Mouse (Mus musculus) adrenal gland, postnatal 10 days (tissue): Measurements from ENCODE around the gene Adam1b. TPM values are rescaled to one million over a fixed set of nuclear protein-coding genes. Genes with fewer than 3 reads are reported as not detected.
"Not testable (repeated sequence)": the region's sequence is repeated elsewhere in the genome, so short reads cannot be mapped to it uniquely, and the experiment has no call there.

Source experiments
- DNase-seq: peaks from one replicate; pipeline ENCODE4 v3.0.0; 2021; ENCODE audit warnings: mixed read lengths
- long read RNA-seq, 2 experiments: library from polyadenylated mRNA; stranded (forward); transcript quantifications; one replicate each; pipeline ENCODE4 v2.0.0; 2021
- total RNA-seq, 2 experiments: library from RNA; stranded (reverse); gene quantifications; 2 replicates each; pipeline ENCODE4 v1.2.3; 2021

Gene Adam1b
- total RNA-seq = not detected
- long read RNA-seq, experiment 1 = 0 reads
- long read RNA-seq, experiment 2 = 0 reads

DNA sequence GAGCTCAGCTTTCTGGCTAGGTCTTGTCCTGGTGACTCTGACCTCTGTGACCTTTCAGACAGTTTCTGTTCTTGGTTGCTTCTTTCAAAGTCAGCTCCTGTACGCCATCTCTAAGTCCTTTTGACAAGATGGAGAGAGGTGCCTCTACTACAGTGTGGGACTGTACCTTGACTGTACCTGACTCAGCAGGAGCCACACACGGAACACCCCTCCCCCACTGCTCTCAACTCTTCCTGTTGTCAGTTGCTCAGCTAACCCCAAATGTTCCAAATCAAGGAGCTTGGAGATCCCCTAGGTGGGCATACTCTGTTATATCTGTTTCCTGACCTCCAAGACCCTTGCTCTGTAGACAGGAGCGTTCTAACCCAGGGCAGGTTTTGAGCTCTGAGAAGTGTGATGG, at the start of gene Adam1b:
Gene Adam1b, minus strand, starts transcription at position 205 of the 400 bp plus-strand sequence.
- DNase-seq = no peak

DNA sequence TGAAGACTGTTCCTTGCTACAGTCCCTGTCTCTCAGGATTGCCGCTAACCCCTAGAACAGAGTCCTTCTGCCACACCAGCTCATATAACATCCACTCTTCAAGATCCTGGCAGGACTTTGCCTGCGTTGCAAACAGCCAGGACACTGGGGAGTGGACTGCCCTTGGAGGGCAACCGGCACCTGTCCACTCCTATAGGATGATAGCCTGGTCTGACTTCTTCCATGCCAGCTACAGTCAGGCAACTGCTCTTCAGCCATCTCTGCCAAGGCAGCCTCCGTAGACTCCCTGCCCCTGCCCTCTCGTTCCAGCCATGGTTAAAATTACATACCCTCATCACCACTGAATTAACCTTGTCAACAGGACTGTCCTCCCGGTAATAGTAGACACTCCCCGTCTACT, 46.0 kb upstream of the Adam1b start:
- no peak for DNase-seq

DNA sequence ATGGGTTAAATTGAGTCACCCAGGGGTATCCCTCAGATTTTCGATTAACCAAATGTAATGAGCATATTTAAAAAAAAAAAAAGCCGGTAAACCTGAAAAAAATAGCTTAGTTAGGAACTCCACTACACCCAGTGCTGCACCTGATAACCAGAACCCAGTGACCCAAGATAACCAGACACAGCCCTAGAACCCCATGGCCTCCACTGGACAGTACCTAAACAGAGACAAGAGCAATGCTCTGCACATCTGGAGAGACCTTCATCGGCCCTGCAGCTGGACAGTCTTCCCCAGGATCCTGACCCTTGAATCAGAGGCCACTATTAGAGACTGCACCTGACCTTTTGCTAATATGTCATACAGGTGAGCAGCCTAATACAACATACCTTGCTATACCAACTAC, 43.8 kb upstream of the Adam1b start:
- no peak for DNase-seq

DNA sequence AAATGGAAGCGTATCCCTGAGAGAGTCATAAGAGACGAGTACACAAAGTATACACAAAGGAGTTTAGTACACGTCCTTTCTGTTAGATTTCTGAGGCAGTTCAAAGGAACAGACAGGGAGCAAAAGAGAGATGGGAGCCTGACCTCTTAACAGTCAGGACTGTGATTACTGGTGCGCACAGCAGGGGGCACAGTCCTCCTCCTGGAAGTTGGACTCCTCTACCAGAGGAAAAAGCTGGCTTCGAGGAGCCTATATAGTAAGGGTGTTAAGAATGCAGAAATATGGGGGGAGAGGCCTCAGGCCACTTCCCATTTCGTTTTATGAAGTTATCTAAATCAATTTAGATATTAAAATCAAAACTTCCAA, 43.3 kb upstream of the Adam1b start:
- peak; percentile 75 for DNase-seq

DNA sequence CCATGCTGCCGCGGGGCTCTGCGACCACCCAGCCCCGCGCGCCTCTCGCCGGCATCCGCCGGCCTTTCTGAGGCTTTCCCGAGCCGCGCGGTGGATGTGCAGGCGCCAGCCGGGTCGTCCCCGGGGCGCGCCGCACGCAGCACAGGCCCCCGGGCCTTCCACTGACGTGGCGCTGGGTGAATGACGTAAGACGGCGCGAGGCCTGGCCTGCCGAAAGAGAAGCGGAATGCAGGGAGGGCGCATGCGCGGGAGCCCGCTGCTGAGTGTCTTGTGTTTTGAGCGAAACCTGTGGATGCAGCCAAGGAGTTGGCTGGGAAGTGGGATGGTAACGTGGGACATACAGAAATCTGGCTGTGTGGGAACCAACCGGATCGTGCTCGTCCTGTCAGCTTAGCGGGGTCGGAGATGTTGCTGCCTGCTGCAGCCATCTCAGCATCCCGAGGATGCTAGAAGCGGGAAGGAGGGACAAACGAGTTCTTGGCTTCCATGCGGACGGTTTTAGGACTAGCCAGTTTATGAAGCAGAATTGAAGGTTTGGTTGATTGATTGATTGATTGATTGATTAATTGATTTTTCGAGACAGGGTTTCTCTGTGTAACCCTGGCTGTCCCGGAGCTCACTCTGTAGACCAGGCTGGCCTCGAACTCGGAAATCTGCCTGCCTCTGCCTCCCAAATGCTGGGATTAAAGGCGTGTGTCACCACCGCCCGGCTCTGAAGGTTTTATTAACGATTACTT, 42.7 kb upstream of the Adam1b start, which contains the start of gene Mapkapk5:
Gene Mapkapk5, minus strand, starts transcription at position 113 of the 737 bp plus-strand sequence.
- DNase-seq = peak; percentile 99

- peak; percentile 68 for DNase-seq
Measured at GRCm38 (mm10) chr5:121544910-121545792, 41.9 kb upstream of the Adam1b start, which contains the start of the genes Adam1a and Gm42878. Gene Adam1a (minus strand): TSS chr5:121545482. Gene Gm42878 (minus strand): TSS chr5:121545482.

- no peak for DNase-seq
Measured at GRCm38 (mm10) chr5:121543370-121543769, 40.1 kb upstream of the Adam1b start.

DNA sequence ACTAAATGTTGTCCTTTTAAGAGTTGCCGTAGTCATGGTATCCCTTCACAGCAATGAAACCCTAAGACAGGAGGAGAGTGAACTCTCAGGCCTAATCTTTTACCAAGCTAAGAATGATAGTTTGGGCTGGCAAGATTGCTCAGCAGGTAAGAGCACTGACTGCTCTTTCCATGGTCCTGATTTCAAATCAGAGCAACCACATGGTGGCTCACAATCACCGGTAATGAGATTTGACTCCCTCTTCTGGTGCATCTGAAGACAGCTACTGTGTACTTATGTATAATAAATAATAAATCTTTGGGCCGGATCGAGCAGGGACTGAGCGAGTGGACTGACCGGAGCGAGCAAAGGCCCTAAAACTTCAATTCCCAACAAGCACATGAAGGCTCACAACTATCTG, 38.0 kb upstream of the Adam1b start:
- no peak for DNase-seq

- DNase-seq = no peak
Measured at GRCm38 (mm10) chr5:121540066-121540465, 36.8 kb upstream of the Adam1b start.

DNA sequence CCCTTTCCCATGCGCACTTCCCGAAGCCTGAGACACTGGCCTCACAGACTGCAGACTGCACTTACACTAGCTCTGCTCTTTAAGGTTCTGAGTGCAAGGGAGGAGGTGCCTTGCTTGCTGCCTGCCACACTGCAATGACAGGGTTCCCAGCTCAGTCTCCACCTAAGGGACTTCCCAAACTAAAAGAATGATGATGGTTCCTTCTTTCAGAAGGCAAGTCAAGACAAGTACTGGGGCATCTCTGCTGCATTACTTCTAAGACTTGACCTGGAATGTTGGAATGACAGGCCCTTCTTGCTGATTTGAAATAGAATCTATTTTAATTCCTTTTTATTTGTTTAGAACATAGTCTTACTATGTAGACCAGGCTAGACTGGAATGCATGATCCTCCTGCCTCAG, 34.4 kb upstream of the Adam1b start:
- DNase-seq = no peak

GRCm38 (mm10) chr5:121536921-121537555, 33.8 kb upstream of the Adam1b start:
- no peak for DNase-seq

GRCm38 (mm10) chr5:121535116-121535515, 31.9 kb upstream of the Adam1b start:
- DNase-seq = no peak

DNA sequence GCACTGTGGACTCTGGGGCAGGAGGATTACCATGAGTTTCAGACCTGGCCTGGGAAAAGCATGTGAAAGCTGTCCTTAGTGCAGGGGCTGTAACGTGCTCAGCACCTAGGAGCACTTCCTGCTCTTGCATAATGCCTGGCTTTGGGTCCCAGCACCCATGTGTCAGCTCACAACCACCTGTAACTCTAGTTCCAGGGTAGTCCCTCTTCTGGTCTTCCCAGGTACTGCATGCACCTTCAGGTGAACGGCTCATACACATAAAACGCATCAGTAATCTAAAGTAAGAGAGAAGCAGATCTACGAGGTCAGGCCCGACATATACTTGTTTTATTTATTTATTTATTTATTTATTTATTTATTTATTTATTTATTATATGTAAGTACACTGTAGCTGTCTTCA, 31.3 kb upstream of the Adam1b start:
- no peak for DNase-seq

GRCm38 (mm10) chr5:121526961-121527360, 23.7 kb upstream of the Adam1b start:
- peak; percentile 45 for DNase-seq

GRCm38 (mm10) chr5:121526526-121526925, 23.3 kb upstream of the Adam1b start:
- DNase-seq = peak; percentile 53

- DNase-seq = no peak
Measured at GRCm38 (mm10) chr5:121525774-121526450, 22.7 kb upstream of the Adam1b start.

DNA sequence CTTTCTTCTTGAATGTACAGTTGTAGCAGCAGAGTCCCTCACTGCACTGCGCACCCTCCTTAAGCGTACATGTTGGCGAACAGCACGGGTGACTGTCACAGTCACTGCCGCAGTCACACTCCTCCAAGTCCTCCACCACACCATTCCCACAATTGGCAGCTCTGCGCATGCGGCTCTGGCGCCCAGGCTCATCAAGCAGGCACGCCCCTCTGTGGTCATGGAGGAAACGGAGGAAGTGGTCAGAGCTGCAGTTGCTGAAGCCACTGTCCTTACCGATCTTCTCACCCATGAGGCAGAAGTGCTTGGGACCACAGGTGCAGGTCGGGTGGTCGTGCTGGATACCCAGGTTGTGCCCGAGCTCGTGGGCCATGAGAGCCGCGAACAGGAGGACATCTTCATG, 16.5 kb upstream of the Adam1b start:
- DNase-seq = not testable (repeated sequence)

GRCm38 (mm10) chr5:121518983-121519382, 15.7 kb upstream of the Adam1b start:
- no peak for DNase-seq

GRCm38 (mm10) chr5:121510009-121510408, 6.8 kb upstream of the Adam1b start:
- no peak for DNase-seq

DNA sequence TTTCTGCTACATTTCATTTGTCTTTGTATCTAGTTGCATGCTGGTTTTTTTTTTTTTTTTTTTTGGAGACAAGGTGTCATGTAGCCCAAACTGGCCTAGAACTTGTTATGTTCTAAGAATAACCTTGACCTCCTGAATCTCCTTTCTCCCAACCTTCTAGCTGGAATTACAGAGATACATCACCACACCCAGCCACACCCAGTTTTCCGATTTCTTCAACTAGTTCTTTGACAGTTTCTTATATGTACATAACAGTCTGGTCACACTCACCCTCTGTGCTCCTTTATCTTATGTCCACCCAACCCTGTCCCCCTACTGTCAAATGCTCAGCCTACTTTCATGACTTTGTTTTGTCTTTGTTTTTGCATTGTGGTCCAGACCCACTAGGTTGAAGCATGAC, 3.6 kb upstream of the Adam1b start:
- DNase-seq = no peak

- not testable (repeated sequence) for DNase-seq
Measured at GRCm38 (mm10) chr5:121501424-121501996, 1.7 kb downstream of the Adam1b start.

DNA sequence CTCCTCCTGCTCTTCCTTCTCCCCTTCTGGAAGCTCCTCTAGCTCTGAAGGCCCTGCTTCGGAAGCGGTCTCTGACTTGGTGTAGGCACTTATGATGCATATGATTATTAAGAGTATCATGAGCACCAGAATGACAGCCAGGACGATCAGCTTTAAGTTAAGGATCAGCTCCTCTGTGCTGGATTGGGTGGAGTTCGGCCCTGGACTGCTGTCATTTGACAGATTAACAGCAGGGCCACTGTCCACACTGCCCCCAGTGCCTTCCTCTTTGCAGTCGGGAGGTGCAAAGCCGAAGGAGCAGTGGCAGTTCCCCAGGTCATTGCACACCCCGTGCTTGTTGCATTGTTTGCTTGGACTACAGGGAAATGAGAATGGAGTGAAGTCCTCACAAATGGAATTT, 2.5 kb downstream of the Adam1b start:
- no peak for DNase-seq
